Mouse (Mus musculus) limb, embryonic 14.5 days (tissue): ENCODE data around the gene Bcl2l13. TPM values are rescaled to one million over a fixed set of nuclear protein-coding genes. Genes with fewer than 3 reads are reported as not detected.
"Not testable (repeated sequence)": the region's sequence is repeated elsewhere in the genome, so short reads cannot be mapped to it uniquely, and the experiment has no call there.

Experiments used
- ATAC-seq: fragments of 200-750 bp; cut with Nextera tagmentation; 2 replicates; pipeline ENCODE4 v1.8.0; 2017; ENCODE audit warnings: low read depth, moderate number of reproducible peaks, moderate TSS enrichment; ENCODE audit not compliant: low FRiP score
- DNase-seq: peaks from one replicate; pipeline ENCODE4 v3.0.0-alpha.2; 2015; ENCODE audit warnings: low spot score
- H3K27ac ChIP-seq: fragments of 300-500 bp; sonication (generic); replicated peaks from 2 replicates; pipeline ENCODE4 v1.5.1; 2014; ENCODE audit warnings: low read depth, mild to moderate bottlenecking, low read length, moderate library complexity, mixed read lengths
- H3K27me3 ChIP-seq: fragments of 300-500 bp; sonication (generic); 2 replicates; pipeline ENCODE4 v1.6.1; 2014; ENCODE audit warnings: low read length, mixed read lengths; ENCODE audit not compliant: control insufficient read depth, insufficient read depth
- H3K36me3 ChIP-seq: fragments of 300-500 bp; sonication (generic); 2 replicates; pipeline ENCODE4 v1.6.1; 2014; ENCODE audit warnings: mild to moderate bottlenecking, low read length, moderate library complexity, mixed read lengths; ENCODE audit not compliant: control insufficient read depth, insufficient read depth
- H3K4me1 ChIP-seq: fragments of 300-500 bp; sonication (generic); 2 replicates; pipeline ENCODE4 v1.6.1; 2014; ENCODE audit warnings: antibody characterized with exemption, low read length, mixed read lengths; ENCODE audit not compliant: control insufficient read depth, insufficient read depth
- H3K4me2 ChIP-seq: fragments of 300-500 bp; sonication (generic); replicated peaks from 2 replicates; pipeline ENCODE4 v1.6.1; 2014; ENCODE audit warnings: low read depth, mild to moderate bottlenecking, low read length, moderate library complexity; ENCODE audit not compliant: severe bottlenecking
- H3K4me3 ChIP-seq: fragments of 300-500 bp; sonication (generic); replicated peaks from 2 replicates; pipeline ENCODE4 v1.5.1; 2014; ENCODE audit warnings: low read length
- H3K9ac ChIP-seq: fragments of 300-500 bp; sonication (generic); 2 replicates; pipeline ENCODE4 v1.6.1; 2014; ENCODE audit warnings: mild to moderate bottlenecking, low read depth, low read length, moderate library complexity; ENCODE audit not compliant: severe bottlenecking
- H3K9me3 ChIP-seq: fragments of 300-500 bp; sonication (generic); 2 replicates; pipeline ENCODE4 v1.6.1; 2016; ENCODE audit warnings: low read length; ENCODE audit not compliant: control insufficient read depth
- POLR2A ChIP-seq: fragments of 200-500 bp; IDR thresholded peaks from 2 replicates; pipeline ENCODE4 v1.8.0; 2012; ENCODE audit warnings: inconsistent platforms, mild to moderate bottlenecking, moderate library complexity, borderline replicate concordance; ENCODE audit not compliant: insufficient read depth, insufficient read length; ENCODE audit errors: extremely low read depth
- WGBS: fragments of 180-500 bp; shearing (Covaris S2); extraction: QIAGEN DNeasy Blood & Tissue Kit; methylation state at CpG from one replicate; pipeline ENCODE4 v1.1.7; 2014; 5-methylcytosine and 5-hydroxymethylcytosine counted together
- polyA plus RNA-seq, 2 experiments: library from polyadenylated mRNA; depleted of rRNA in 1 of 2; stranded (reverse) in 1 of 2; unstranded in 1 of 2; fragments of >200 nt; fragmentation: Nextera tagmentation in 1 of 2; extraction: Ambion mirVana in 1 of 2; gene quantifications; 2 replicates each; pipeline versions ENCODE4 v1.2.1 to v1.2.3; 2012 to 2014

The Bcl2l13 gene
- polyA plus RNA-seq, 2 experiments = 23.7 to 27.4 TPM

DNA sequence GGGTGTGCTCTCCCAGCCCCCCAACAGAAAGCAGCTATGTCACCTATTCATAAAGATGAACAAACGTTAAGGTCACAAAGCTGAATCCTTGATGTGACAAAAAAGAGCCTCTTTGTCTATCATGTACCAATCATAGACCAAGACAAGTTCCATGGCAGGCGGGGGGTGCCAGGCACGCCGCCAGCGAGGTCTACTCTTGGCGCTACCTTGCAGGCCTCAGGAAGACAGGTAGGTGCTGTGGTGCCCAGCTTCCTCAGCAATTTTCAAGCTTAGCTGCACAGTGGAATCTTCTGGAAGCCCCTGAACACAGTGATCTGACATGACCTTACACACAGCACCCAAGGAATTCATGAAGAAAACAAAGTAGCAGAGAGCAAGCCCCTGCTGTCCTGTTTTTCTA is 70.5 kb downstream of the Bcl2l13 start:
- Histone ChIP-seq H3K9me3 (no peaks in the 10 kb centered on the region), H3K4me3 (no peak overlapping the region), H3K4me2 (no peak overlapping the region), H3K9ac (no peak overlapping the region), H3K36me3 (no peaks in the 10 kb centered on the region), H3K27ac (no peak overlapping the region), H3K27me3 (no peaks in the 10 kb centered on the region), H3K4me1 (no peaks in the 10 kb centered on the region)
- no peak for ATAC-seq
- DNase-seq = no peak
- WGBS = 92% methylated on average over 6 of the region's 6 CpGs
- TF ChIP-seq POLR2A = no peak

DNA sequence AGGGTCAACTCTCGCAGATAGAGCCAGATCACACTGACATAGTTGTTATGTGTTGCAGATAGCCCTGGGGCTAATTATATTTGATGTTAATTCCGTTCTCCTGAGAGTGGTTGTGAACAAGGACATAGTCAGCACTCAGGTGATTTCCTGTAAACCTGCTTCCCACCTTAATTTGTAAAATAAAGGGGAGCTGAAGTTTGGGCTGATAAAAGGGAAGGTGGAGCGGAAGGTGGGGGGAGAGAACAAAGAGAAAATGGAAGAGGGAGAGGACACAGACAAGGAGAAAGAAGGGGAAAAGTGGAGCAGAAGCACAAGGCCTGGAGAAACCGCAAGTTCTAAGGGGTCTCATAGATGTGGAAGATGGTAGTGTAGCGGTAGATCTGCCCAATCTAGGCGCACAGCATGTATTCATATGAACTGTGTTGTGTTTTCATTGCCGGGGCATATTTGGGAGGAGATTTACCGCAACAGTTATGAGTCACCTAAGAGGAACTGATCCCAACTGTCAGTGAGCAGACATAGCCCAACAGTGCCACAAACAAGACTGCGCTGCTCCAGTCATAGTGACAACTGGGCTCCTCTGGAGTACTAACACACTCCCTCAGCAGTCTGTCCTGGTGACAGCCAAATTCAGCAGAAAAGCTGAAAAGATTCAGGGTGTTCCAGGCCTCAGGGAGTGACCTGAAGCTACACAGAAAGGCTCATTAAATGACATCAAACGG is 72.0 kb downstream of the Bcl2l13 start:
- not testable (repeated sequence) for DNase-seq
- 88% methylated on average over 9 of the region's 10 CpGs for WGBS

DNA sequence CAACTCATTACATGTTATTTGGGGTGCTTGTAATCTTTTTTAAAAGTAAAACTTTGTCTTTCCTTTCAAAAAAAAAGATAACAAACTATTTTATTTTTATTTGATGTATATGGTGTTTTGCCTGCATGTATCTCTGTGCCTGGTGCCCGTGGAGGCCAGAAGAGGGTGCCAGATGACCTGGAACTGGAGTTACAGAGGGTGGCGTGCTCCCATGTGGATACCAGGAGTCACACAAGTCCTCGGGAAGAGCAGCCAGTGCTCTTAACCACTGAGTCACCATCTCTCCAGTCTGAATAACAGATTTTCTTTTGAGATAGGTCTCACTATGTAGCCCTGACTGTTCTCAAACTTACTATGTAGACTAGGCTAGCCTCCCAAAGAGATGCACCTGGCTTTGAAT is 73.5 kb downstream of the Bcl2l13 start:
- Histone ChIP-seq H3K4me3 (no peak overlapping the region), H3K9ac (no peak overlapping the region)
- 73% methylated on average over 3 of the region's 3 CpGs for WGBS

More for the DNA sequence above, 72.0 kb downstream of the Bcl2l13 start:
- H3K4me3 ChIP-seq, H3K27ac ChIP-seq, H3K9me3 ChIP-seq, H3K4me2 ChIP-seq, H3K36me3 ChIP-seq, ATAC-seq, H3K4me1 ChIP-seq, H3K9ac ChIP-seq, H3K27me3 ChIP-seq: not testable (repeated sequence)

DNA sequence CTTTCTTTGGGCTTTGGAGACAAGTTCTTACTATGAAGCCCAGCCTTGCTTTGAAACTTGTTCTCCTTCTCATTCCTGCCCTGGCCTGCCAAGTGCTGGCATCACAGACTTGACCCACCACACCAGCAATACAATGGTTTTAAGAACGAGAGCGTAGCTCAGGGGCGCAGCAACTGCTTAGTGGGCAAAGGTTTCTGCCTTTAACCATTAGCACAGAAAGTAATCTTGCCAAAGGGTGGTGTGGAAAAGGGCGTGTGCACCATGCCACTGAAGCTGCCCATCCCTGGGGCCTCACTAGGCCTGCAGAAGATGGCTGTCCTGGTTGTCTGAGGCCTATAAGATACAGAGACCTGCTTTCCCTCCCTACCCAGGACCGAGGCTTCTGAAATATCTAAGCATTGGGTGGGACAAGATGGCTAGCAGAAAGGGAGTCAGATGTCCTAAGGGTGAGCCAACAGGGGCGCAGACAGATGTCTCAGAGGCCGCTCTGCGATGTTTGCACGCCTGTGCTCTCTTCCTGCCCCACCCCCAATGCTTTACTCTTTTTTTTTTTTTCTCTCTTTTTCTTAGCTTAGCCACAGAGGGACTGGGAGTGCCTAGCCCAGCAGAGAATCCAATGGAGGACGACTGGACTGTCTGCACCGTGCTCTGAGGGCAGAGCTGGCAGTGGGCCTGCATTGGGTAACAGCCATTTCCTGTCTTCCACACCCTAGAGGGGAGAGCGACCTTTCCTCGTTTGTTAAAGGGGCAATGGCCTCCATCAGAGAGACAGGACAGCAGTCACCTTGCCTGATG is 75.4 kb downstream of the Bcl2l13 start:
- 73% methylated on average over 13 of the region's 13 CpGs for WGBS
- H3K9ac ChIP-seq = no peak overlapping the region
- H3K27ac ChIP-seq = no peak overlapping the region
- H3K36me3 ChIP-seq = no peaks in the 10 kb centered on the region
- ATAC-seq (no peak), DNase-seq (no peak)
- no peaks in the 10 kb centered on the region for H3K9me3 ChIP-seq
- no peaks in the 10 kb centered on the region for H3K27me3 ChIP-seq
- no peak overlapping the region for H3K4me3 ChIP-seq
- peaks cover 8% of the 10 kb centered on the region for H3K4me1 ChIP-seq
- TF ChIP-seq POLR2A = no peak
- H3K4me2 ChIP-seq = no peak overlapping the region

More for the DNA sequence above, 73.5 kb downstream of the Bcl2l13 start:
- H3K27me3 ChIP-seq = no peaks in the 10 kb centered on the region
- no peaks in the 10 kb centered on the region for H3K4me1 ChIP-seq
- H3K36me3 ChIP-seq = no peaks in the 10 kb centered on the region
- no peak overlapping the region for H3K27ac ChIP-seq
- TF ChIP-seq POLR2A = no peak
- ATAC-seq (no peak), DNase-seq (no peak)
- H3K4me2 ChIP-seq = no peak overlapping the region
- no peaks in the 10 kb centered on the region for H3K9me3 ChIP-seq

DNA sequence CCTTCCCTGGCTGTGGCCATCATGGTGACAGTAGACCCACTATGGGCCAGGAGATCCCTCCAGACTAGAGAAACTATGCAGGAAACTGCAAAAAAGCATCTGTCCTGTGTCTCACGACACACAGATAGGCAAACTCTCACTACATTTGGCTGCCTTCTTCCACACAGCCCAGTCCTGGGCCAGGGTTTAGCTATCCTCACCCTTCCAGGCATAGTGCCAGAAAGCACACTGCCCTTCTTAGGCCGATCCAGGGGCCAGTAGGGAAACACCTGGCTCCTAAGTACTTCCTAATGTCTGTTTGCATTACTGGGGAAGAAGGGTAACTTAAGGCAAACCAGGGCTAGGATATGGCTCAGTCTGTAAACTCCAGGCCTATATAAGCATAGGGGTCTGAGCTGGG is 76.9 kb downstream of the Bcl2l13 start:
- H3K9ac ChIP-seq = no peak overlapping the region
- H3K4me2 ChIP-seq = no peak overlapping the region
- H3K27me3 ChIP-seq = no peaks in the 10 kb centered on the region
- WGBS = 65% methylated on average over 2 of the region's 2 CpGs
- H3K27ac ChIP-seq = no peak overlapping the region
- peaks cover 8% of the 10 kb centered on the region for H3K4me1 ChIP-seq
- ATAC-seq (no peak), DNase-seq (no peak)
- no peaks in the 10 kb centered on the region for H3K36me3 ChIP-seq
- no peaks in the 10 kb centered on the region for H3K9me3 ChIP-seq
- H3K4me3 ChIP-seq = no peak overlapping the region
- TF ChIP-seq POLR2A = no peak
